Mouse (Mus musculus): Measurements from ENCODE around the gene Gm17490. TPM values are rescaled to one million over a fixed set of nuclear protein-coding genes. Genes with fewer than 3 reads are reported as not detected.

Gene Gm17490
- total RNA-seq (2021): not detected

- DNase-seq (ENCODE audit: extremely low spot score in 1 of 2, low spot score in 1 of 2): no peak
Measured at GRCm38 (mm10) chr2:11625890-11626289, at the start of gene Gm17490. Gm17490 (minus strand) TSS chr2:11626264.

GRCm38 (mm10) chr2:11672144-11672543 is 46.1 kb upstream of the Gm17490 start:
- DNase-seq (ENCODE audit: extremely low spot score in 1 of 2, low spot score in 1 of 2): no peak

- DNase-seq (ENCODE audit: extremely low spot score in 1 of 2, low spot score in 1 of 2): no peak
Measured at GRCm38 (mm10) chr2:11665326-11665725, 39.3 kb upstream of the Gm17490 start.

GRCm38 (mm10) chr2:11664806-11665205 is 38.7 kb upstream of the Gm17490 start:
- no peak for DNase-seq (ENCODE audit: extremely low spot score in 1 of 2, low spot score in 1 of 2)

GRCm38 (mm10) chr2:11664367-11664766 is 38.3 kb upstream of the Gm17490 start:
- peak in 1 of 2 experiments; percentile 60 for DNase-seq (ENCODE audit: extremely low spot score in 1 of 2, low spot score in 1 of 2)

- peak; percentile 70 to 82 for DNase-seq (ENCODE audit: extremely low spot score in 1 of 2, low spot score in 1 of 2)
Measured at GRCm38 (mm10) chr2:11663961-11664360, 37.9 kb upstream of the Gm17490 start.

- DNase-seq (ENCODE audit: extremely low spot score in 1 of 2, low spot score in 1 of 2): no peak
Measured at GRCm38 (mm10) chr2:11662907-11663230, 36.8 kb upstream of the Gm17490 start.

GRCm38 (mm10) chr2:11662143-11662906 is 36.3 kb upstream of the Gm17490 start:
- no peak for DNase-seq (ENCODE audit: extremely low spot score in 1 of 2, low spot score in 1 of 2)

GRCm38 (mm10) chr2:11659263-11659662 is 33.2 kb upstream of the Gm17490 start:
- DNase-seq (ENCODE audit: extremely low spot score in 1 of 2, low spot score in 1 of 2): no peak

GRCm38 (mm10) chr2:11657581-11657980 is 31.5 kb upstream of the Gm17490 start:
- DNase-seq (ENCODE audit: extremely low spot score in 1 of 2, low spot score in 1 of 2): no peak

- DNase-seq (ENCODE audit: extremely low spot score in 1 of 2, low spot score in 1 of 2): no peak
Measured at GRCm38 (mm10) chr2:11654990-11655931, 29.2 kb upstream of the Gm17490 start.

GRCm38 (mm10) chr2:11653780-11654179 is 27.7 kb upstream of the Gm17490 start:
- DNase-seq (ENCODE audit: extremely low spot score in 1 of 2, low spot score in 1 of 2): no peak

- DNase-seq (ENCODE audit: extremely low spot score in 1 of 2, low spot score in 1 of 2): no peak
Measured at GRCm38 (mm10) chr2:11653330-11653729, 27.3 kb upstream of the Gm17490 start.

- no peak for DNase-seq (ENCODE audit: extremely low spot score in 1 of 2, low spot score in 1 of 2)
Measured at GRCm38 (mm10) chr2:11652780-11653179, 26.7 kb upstream of the Gm17490 start.

- no peak for DNase-seq (ENCODE audit: extremely low spot score in 1 of 2, low spot score in 1 of 2)
Measured at GRCm38 (mm10) chr2:11652196-11652595, 26.1 kb upstream of the Gm17490 start.

GRCm38 (mm10) chr2:11651476-11651875 is 25.4 kb upstream of the Gm17490 start:
- no peak for DNase-seq (ENCODE audit: extremely low spot score in 1 of 2, low spot score in 1 of 2)

GRCm38 (mm10) chr2:11645297-11645696 is 19.2 kb upstream of the Gm17490 start:
- DNase-seq (ENCODE audit: extremely low spot score in 1 of 2, low spot score in 1 of 2): no peak

- no peak for DNase-seq (ENCODE audit: extremely low spot score in 1 of 2, low spot score in 1 of 2)
Measured at GRCm38 (mm10) chr2:11644057-11644456, 18.0 kb upstream of the Gm17490 start.

GRCm38 (mm10) chr2:11642451-11642941 is 16.4 kb upstream of the Gm17490 start, which contains the start of gene Il2ra:
Il2ra (plus strand) TSS chr2:11642807.
- DNase-seq (ENCODE audit: extremely low spot score in 1 of 2, low spot score in 1 of 2): no peak

- no peak for DNase-seq (ENCODE audit: extremely low spot score in 1 of 2, low spot score in 1 of 2)
Measured at GRCm38 (mm10) chr2:11637115-11637514, 11.1 kb upstream of the Gm17490 start.

- no peak for DNase-seq (ENCODE audit: extremely low spot score in 1 of 2, low spot score in 1 of 2)
Measured at GRCm38 (mm10) chr2:11636138-11636480, 10.0 kb upstream of the Gm17490 start.

Data from layer of hippocampus, postnatal 25 days (tissue).